Mouse (Mus musculus) MEL-GATA-1-ER (cell line): ENCODE results near the gene Tas2r135.

Experiments used
- DNase-seq: peaks from one replicate; pipeline ENCODE4 v3.0.0-alpha.2; 2012; ENCODE audit warnings: low read depth; ENCODE audit errors: extremely low read depth

Gene Tas2r135

DNA sequence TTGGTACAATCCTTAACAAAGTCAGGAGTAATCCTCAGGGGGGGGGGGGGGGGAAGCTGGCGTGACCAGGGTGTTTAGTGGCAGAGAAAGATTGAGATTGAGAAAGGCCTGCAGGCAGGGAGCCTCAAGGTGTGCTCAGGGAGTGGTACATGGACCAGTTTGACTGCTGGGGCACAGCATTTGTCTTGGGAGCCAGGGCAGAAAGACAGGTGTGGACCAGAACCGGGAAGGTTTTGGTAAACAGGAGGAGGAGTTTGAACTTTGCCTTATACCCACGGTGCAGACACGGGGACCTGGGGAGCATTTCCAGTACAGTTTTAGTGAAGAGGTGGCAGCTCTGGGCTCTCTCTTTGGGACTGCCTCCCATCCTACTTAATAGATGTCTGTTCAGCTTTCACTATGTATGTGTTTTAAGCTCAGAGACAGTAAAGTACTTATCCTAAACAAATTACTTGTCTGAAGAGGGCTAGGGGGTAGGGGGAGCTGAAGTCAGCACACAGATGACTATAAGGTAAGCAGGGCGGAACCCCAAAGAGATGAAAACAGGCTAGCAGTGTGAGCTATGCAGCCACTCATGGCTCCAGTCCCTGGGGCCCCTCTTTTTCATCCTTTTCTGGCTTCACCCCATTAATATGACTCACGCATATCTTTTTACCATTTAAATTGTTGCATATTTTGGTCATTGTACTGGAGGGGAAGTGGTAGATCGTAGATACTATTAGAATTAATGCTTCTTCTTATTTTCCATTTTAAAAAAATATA, 31.4 kb upstream of the Tas2r135 start:
- DNase-seq: no peak

DNA sequence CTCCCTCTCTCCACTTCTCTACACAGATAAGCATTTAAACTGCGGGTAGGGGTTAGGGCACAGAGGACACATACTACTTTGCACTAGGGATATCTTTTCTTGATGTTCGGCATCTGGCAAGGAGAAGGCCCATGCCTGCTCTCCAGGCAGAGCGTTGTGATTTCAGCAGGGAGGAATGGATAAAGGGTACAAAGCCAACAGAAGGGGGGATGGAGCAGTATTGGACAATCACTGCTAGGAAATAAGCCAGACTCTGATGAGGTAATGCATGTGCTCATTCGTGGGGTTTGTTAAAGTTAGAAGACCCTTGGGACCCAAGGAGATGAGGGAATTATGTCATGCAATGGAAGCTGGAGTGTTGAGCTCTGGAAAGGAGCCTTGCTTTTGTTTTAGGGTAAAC, 30.5 kb upstream of the Tas2r135 start:
- no peak for DNase-seq

DNA sequence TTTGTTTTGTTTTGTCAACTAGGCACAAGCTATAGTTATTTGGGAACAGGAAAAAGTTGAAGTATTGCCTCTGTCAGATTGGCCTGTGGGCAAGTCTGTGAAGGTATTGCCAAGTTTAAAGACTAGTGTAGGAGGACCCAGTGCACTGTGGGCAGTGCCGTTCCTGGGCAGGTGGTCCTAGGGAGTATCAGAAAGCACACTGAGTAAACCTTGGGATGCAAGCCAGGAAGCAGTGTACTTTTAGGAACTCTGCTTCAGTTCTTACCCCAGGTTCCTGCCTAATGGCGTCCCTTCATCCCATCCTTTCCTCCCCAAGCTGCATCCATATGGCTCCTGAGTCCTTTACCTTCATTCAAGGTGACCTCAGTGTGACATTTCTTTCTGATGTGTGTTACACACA, 30.1 kb upstream of the Tas2r135 start:
- DNase-seq: no peak

DNA sequence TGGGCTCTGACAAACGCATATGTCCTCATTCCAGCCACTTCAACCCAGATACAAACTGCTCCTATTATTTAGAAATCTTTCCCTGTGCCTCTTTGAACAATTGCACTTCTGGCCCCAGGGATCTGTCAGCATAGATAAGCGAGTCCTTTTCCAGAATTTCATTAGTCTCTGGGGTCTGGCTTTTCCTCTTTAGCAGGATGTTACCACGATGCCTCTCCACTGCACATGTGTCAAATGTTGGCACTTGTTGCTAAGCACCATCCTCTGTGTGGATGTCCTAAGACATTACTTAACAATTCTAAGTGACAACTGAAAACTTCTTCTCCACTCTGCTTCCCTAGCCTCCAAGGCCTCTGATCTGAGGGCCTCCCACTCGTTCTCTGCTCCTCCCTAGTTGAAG, 29.2 kb upstream of the Tas2r135 start:
- no peak for DNase-seq

DNA sequence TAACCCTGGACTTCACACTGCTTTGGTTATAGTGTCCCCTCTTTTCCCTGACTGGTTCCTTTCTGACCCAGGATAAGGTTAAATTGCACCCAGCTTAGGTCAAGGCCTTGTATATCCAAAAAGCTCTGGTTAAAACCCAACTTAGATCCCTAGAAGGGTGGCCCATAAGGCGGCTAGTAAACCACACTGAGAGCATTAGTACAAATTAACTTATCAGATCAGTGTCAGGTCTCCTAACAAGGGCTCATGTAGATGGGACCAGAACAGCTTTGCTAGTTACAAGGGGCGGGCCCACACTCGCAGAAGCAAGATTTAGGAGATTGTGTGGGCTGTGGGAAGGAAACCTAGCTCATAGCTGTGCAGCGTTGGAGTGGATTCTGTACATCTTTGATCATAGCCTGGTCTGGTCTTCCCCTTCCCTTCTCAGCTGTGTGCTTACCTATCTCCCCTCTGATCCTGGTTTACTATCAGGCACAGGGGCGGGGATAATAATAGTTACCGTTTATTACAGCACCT, 28.7 kb upstream of the Tas2r135 start:
- no peak for DNase-seq

GRCm38 (mm10) chr6:42377280-42377679, 28.0 kb upstream of the Tas2r135 start:
- no peak for DNase-seq

DNA sequence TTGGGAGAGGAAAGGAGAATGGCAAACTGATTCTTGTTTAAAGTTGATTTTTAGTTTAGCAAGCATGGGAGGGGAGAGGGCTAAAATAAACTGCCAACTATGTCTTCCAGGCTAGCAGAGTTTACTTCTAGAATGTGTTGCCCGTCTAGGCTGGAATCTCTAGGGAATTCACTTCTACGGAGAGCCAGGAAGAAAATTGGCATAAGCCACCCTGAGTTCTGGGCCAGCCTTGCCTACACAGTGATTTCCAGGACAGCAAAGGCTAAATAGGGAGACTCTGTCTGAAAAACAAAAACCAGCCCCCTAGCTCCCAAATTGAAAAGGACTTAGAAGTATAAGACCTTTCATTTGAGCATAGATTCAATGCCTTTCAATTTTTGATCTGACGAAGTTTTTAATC, 25.7 kb upstream of the Tas2r135 start:
- DNase-seq: no peak

DNA sequence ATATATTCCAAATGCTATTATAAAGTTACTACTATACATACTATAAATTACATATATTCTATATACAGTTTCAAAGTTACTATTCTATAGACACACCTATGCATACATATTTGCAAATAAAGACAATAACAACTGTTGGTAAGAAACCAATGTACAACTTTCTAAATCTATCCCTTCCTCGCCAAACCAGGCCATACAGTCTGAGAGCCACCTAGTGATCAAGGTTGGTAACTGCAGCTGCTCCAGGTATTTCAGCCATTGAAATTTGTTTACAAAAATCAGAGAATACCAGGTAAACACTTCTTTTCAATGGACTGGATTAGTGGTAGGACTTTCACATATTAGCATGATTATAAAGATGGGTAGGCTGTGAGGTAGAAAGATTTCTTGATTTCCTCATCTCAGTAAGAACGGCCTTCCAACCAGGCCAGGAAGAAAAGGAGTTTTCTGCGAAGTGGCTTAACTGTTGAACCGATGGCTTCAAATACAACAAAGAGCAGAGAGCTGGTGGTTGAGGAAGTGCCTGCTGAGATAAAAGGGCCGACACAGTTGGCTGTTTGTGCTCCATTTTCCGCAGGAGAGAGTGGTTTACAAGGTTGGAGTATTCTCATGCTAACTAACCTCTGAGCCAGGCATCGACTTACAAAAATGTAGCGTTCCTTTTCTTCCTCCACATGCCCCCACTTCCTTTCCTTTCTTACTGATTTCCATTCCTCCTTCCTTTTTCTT, 24.7 kb upstream of the Tas2r135 start:
- DNase-seq: peak; percentile 16

GRCm38 (mm10) chr6:42381221-42381620, 24.0 kb upstream of the Tas2r135 start:
- no peak for DNase-seq

DNA sequence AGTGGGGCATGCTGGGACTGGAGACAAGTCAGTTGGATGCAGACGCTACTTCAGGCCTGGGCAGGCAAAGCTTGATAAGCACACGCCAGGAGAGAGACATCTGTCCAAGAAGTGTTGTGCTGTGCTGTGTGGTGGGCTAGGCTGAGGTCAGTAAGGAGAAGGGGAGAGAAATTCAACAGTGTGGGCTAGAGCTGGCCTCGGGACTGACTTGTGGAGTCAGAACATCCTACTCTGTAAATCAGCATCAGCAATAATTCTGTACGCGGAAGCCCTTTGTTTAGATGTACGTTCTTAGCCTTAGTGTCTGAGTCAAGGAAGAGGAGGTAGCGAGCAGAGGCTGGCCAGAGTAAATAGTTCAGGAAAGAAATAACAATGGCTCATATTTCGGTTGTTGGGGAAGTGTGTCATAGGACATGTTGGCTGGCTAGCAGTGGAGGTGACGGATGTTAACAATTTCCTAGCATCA, 23.3 kb upstream of the Tas2r135 start:
- no peak for DNase-seq

DNA sequence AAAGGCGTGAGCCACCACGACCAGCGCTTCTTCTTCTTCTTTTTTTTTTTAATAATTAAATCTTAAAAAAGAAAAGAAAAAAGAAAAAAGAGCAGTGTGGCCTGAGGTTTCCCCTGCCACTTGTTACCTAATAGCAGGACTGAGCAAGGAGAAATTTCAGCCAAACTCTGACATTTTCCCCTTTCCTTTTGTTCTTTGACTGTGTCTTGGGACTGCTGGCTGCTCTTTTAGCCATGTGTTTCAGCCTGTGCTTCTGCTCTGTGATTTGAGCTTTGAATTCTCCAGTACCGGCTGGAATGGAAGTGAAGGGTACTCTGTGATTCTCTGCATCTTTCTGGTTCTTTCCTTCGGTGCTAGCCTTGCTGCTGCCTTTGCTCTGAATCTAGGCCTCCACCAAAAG, 21.9 kb upstream of the Tas2r135 start:
- DNase-seq: no peak

GRCm38 (mm10) chr6:42385635-42386034, 19.6 kb upstream of the Tas2r135 start:
- DNase-seq: no peak

DNA sequence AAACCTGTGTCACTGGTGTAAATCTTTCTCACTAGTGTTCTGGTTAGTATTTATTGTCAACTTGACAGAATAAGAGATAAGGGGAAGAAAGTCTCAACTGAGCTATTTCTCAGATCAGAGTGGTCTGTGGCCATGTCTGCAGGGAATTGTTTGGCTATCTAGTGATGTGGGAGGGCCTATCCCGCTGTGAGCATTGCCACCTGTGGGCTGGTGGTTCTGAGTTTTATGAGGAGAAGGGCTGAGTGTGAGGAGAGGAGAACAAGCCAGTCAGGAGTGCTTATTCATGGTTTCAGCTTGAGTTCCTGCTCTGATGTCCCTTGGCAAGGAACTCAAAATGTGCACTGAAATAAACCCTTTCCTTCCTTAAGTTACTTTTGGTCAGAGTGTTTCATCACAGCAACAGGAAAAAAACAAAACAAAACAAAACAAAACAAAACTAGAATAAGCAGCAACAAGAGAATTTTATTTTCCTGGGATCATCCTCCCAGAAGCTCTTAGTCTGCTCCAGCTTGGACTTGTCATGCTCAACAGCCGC, 13.4 kb upstream of the Tas2r135 start:
- DNase-seq: no peak

DNA sequence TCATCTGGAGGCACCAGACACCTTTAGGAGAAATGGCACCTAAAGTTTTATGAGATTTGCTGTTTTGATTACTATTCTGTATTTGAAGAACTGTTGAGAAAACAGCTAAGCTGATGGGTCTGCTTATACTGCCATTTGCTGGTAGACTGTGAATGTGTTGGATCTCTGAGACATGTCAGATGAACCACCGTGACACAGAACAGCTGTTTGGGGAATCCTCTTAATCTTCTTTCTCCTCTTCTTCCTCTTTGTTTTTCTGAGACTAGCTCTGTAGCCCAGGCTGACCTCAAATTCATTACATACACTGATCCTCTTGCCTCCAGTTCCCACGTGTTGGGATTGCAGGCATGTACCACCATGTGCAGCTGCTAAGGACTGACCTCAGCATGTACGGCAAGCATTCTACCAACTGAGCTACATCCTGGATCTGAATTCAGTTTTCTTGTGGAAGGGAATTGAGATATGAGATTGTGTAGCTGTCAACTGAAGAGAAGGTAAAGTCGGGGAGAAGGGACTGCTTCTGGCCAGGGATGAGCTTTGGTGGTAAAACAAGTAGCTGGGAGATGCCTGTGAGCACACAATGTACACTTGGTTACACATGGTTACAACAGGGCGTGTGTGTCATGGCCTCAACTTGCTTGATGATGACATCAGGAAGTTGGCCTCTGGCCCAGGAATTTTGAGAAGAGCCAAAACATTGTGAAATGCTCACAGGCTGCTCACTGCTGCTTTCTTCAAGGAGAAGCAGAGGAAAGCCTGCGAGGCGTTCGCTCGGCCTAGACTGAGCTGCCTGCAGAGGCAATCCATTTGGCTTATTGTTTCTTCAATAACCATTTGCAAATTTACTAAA, 9.0 kb upstream of the Tas2r135 start:
- no peak for DNase-seq

GRCm38 (mm10) chr6:42397041-42397657, 8.1 kb upstream of the Tas2r135 start:
- peak; percentile 23 for DNase-seq

GRCm38 (mm10) chr6:42398285-42398684, 6.9 kb upstream of the Tas2r135 start:
- no peak for DNase-seq

DNA sequence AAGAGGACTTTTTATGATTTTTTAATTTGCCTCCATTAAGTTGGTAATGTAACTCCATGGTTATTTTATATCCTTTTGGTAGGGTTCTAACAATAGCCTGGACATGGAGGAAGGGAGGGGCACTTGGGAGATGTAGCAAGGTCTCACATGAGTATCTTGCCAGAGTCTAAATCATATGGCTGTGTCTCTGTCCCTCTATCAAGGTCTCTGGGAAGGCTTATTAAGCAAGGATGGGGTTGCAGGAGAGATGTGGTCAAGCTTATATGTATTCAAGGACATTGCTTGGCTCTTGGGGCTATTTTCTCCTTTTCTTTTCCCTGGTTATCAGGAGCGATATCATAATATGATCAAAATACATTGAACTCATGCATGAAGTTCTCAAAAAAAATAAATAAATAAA, 6.2 kb upstream of the Tas2r135 start:
- no peak for DNase-seq

GRCm38 (mm10) chr6:42399938-42400337, 5.3 kb upstream of the Tas2r135 start, which contains the start of gene Tas2r143:
Tas2r143 (plus strand) TSS chr6:42400238.
- no peak for DNase-seq

DNA sequence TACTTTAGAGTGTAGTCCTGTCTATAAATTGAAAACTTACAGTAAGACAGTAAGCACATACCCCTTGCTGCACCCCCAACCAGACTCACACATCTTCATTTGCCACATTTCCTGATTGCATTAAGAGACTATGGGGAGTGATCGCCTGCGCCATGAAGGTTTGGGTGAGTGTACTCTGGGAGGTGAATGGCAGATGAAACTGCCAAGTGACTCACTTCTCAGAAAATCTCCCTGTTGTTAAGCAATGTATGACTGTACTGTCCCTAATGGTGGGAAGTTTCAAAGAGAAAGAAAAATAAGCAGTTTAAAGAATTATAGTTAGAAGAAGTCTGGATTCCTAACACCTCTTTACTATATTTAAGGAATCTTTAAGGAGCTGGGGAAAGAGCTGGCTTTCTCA, 14.2 kb downstream of the Tas2r135 start:
- DNase-seq: no peak

- no peak for DNase-seq
Observed at GRCm38 (mm10) chr6:42421439-42421838, 16.2 kb downstream of the Tas2r135 start.

DNA sequence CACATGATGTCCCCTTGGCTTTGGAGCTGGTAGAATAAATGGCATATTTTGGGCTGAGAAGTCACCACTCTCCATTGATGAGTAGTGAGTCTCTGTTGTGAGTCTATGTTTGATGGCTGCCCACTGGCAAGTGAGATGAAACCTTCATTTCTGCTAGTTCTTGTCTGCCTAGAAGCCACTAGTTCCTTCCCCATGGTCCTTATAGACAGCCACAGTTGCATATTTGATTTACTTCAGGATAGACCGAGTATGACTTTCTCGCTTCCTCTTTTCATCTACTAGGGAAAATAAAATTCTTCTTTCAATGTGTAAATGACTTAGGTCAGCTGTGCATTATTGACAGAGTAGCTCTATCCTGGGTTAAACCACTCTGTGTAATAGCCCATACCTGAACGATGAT, 19.2 kb downstream of the Tas2r135 start:
- DNase-seq: no peak
